Mouse (Mus musculus): Measurements from ENCODE around the gene Dcdc2a. TPM values are rescaled to one million over a fixed set of nuclear protein-coding genes. Genes with fewer than 3 reads are reported as not detected.

The Dcdc2a gene
- polyA plus RNA-seq, 1 experiment from 2014 or later = 0.31 TPM

GRCm38 (mm10) chr13:25052671-25053070 lies 3.1 kb upstream of the Dcdc2a start:
- no peak overlapping the region for H3K9ac ChIP-seq
- H3K27me3 ChIP-seq = peaks cover 27% of the 10 kb centered on the region
- peaks cover 16% of the 10 kb centered on the region for H3K4me1 ChIP-seq
- H3K4me2 ChIP-seq = no peak overlapping the region
- no peak overlapping the region for H3K27ac ChIP-seq
- WGBS = 83% methylated on average over 5 of the region's 5 CpGs
- H3K36me3 ChIP-seq = no peaks in the 10 kb centered on the region
- H3K4me3 ChIP-seq = no peak overlapping the region
- H3K9me3 ChIP-seq = no peaks in the 10 kb centered on the region
- ATAC-seq (ENCODE audit: insufficient number of reproducible peaks, low FRiP score, low TSS enrichment, low read depth) = no peak

GRCm38 (mm10) chr13:25055111-25055554 lies 671 bp upstream of the Dcdc2a start:
- no peak for ATAC-seq (ENCODE audit: insufficient number of reproducible peaks, low FRiP score, low TSS enrichment, low read depth)
- H3K36me3 ChIP-seq = no peaks in the 10 kb centered on the region
- peak overlapping the region; percentile 95 for H3K4me2 ChIP-seq
- no peaks in the 10 kb centered on the region for H3K9me3 ChIP-seq
- H3K27me3 ChIP-seq = peaks cover 27% of the 10 kb centered on the region
- no peak overlapping the region for H3K9ac ChIP-seq
- peak overlapping the region; percentile 46 for H3K4me3 ChIP-seq
- under 1% methylated on average over 31 of the region's 35 CpGs for WGBS
- H3K4me1 ChIP-seq = peaks cover 16% of the 10 kb centered on the region
- no peak overlapping the region for H3K27ac ChIP-seq

- H3K4me2 ChIP-seq = no peak overlapping the region
- no peaks in the 10 kb centered on the region for H3K36me3 ChIP-seq
- 88% methylated on average over 2 of the region's 2 CpGs for WGBS
- no peaks in the 10 kb centered on the region for H3K9me3 ChIP-seq
- no peak overlapping the region for H3K9ac ChIP-seq
- no peak overlapping the region for H3K4me3 ChIP-seq
- H3K27ac ChIP-seq = no peak overlapping the region
- no peaks in the 10 kb centered on the region for H3K27me3 ChIP-seq
- ATAC-seq (ENCODE audit: insufficient number of reproducible peaks, low FRiP score, low TSS enrichment, low read depth) = no peak
- no peaks in the 10 kb centered on the region for H3K4me1 ChIP-seq
These were observed 10.9 kb downstream of the Dcdc2a start for GRCm38 (mm10) chr13:25066659-25067058.

GRCm38 (mm10) chr13:25067183-25067582 lies 11.4 kb downstream of the Dcdc2a start:
- no peaks in the 10 kb centered on the region for H3K4me1 ChIP-seq
- H3K9ac ChIP-seq = no peak overlapping the region
- no peak overlapping the region for H3K4me2 ChIP-seq
- H3K4me3 ChIP-seq = no peak overlapping the region
- no peak for ATAC-seq (ENCODE audit: insufficient number of reproducible peaks, low FRiP score, low TSS enrichment, low read depth)
- WGBS = 50% methylated on average over 4 of the region's 4 CpGs
- H3K36me3 ChIP-seq = no peaks in the 10 kb centered on the region
- no peak overlapping the region for H3K27ac ChIP-seq
- no peaks in the 10 kb centered on the region for H3K27me3 ChIP-seq
- no peaks in the 10 kb centered on the region for H3K9me3 ChIP-seq

GRCm38 (mm10) chr13:25069765-25070164 lies 14.0 kb downstream of the Dcdc2a start:
- H3K4me2 ChIP-seq = no peak overlapping the region
- H3K9me3 ChIP-seq = no peaks in the 10 kb centered on the region
- ATAC-seq (ENCODE audit: insufficient number of reproducible peaks, low FRiP score, low TSS enrichment, low read depth) = no peak
- H3K9ac ChIP-seq = no peak overlapping the region
- no peak overlapping the region for H3K27ac ChIP-seq
- H3K4me3 ChIP-seq = no peak overlapping the region
- H3K4me1 ChIP-seq = no peaks in the 10 kb centered on the region
- H3K36me3 ChIP-seq = no peaks in the 10 kb centered on the region
- WGBS = 78% methylated on average over 4 of the region's 4 CpGs
- H3K27me3 ChIP-seq = no peaks in the 10 kb centered on the region

- no peak overlapping the region for H3K27ac ChIP-seq
- ATAC-seq (ENCODE audit: insufficient number of reproducible peaks, low FRiP score, low TSS enrichment, low read depth) = no peak
- WGBS = 67% methylated on average over 4 of the region's 4 CpGs
These were observed 15.0 kb downstream of the Dcdc2a start for GRCm38 (mm10) chr13:25070791-25071190.

GRCm38 (mm10) chr13:25077262-25077661 lies 21.5 kb downstream of the Dcdc2a start:
- Histone ChIP-seq H3K4me3 (no peak overlapping the region), H3K27ac (no peak overlapping the region), H3K9me3 (no peaks in the 10 kb centered on the region), H3K36me3 (no peaks in the 10 kb centered on the region), H3K4me2 (no peak overlapping the region), H3K27me3 (no peaks in the 10 kb centered on the region), H3K9ac (no peak overlapping the region), H3K4me1 (no peaks in the 10 kb centered on the region)
- ATAC-seq (ENCODE audit: insufficient number of reproducible peaks, low FRiP score, low TSS enrichment, low read depth) = no peak
- WGBS = 4% methylated on average over 7 of the region's 7 CpGs

More at GRCm38 (mm10) chr13:25070791-25071190, 15.0 kb downstream of the Dcdc2a start:
- Histone ChIP-seq H3K36me3 (no peaks in the 10 kb centered on the region), H3K4me2 (no peak overlapping the region), H3K9ac (no peak overlapping the region), H3K4me1 (no peaks in the 10 kb centered on the region), H3K9me3 (no peaks in the 10 kb centered on the region), H3K4me3 (no peak overlapping the region), H3K27me3 (no peaks in the 10 kb centered on the region)

- H3K4me1 ChIP-seq = peaks cover 4% of the 10 kb centered on the region; the same call in 1 of the 2 replicates
- H3K4me2 ChIP-seq = no peak overlapping the region
- H3K9me3 ChIP-seq = no peaks in the 10 kb centered on the region
- H3K27ac ChIP-seq = no peak overlapping the region
- H3K36me3 ChIP-seq = no peaks in the 10 kb centered on the region
- H3K27me3 ChIP-seq = no peaks in the 10 kb centered on the region
- no peak for ATAC-seq (ENCODE audit: insufficient number of reproducible peaks, low FRiP score, low TSS enrichment, low read depth)
- WGBS = 19% methylated on average over 15 of the region's 15 CpGs
- no peak overlapping the region for H3K9ac ChIP-seq
- no peak overlapping the region for H3K4me3 ChIP-seq
These were observed 27.4 kb downstream of the Dcdc2a start for GRCm38 (mm10) chr13:25083144-25083572.

GRCm38 (mm10) chr13:25085147-25085546 lies 29.3 kb downstream of the Dcdc2a start:
- H3K27me3 ChIP-seq = no peaks in the 10 kb centered on the region
- no peak overlapping the region for H3K4me3 ChIP-seq
- H3K4me1 ChIP-seq = peaks cover 4% of the 10 kb centered on the region; the same call in 1 of the 2 replicates
- no peaks in the 10 kb centered on the region for H3K9me3 ChIP-seq
- H3K9ac ChIP-seq = no peak overlapping the region
- no peak overlapping the region for H3K4me2 ChIP-seq
- H3K36me3 ChIP-seq = no peaks in the 10 kb centered on the region
- 83% methylated on average over 7 of the region's 7 CpGs for WGBS
- H3K27ac ChIP-seq = no peak overlapping the region
- no peak for ATAC-seq (ENCODE audit: insufficient number of reproducible peaks, low FRiP score, low TSS enrichment, low read depth)

GRCm38 (mm10) chr13:25091347-25091746 lies 35.5 kb downstream of the Dcdc2a start:
- no peaks in the 10 kb centered on the region for H3K36me3 ChIP-seq
- ATAC-seq (ENCODE audit: insufficient number of reproducible peaks, low FRiP score, low TSS enrichment, low read depth) = no peak
- H3K4me3 ChIP-seq = no peak overlapping the region
- H3K27me3 ChIP-seq = no peaks in the 10 kb centered on the region
- 43% methylated on average over 5 of the region's 5 CpGs for WGBS
- no peak overlapping the region for H3K9ac ChIP-seq
- H3K27ac ChIP-seq = no peak overlapping the region
- no peak overlapping the region for H3K4me2 ChIP-seq
- no peaks in the 10 kb centered on the region for H3K4me1 ChIP-seq
- no peaks in the 10 kb centered on the region for H3K9me3 ChIP-seq

GRCm38 (mm10) chr13:25093776-25094175 lies 38.0 kb downstream of the Dcdc2a start:
- no peaks in the 10 kb centered on the region for H3K4me1 ChIP-seq
- WGBS = 79% methylated on average over 4 of the region's 4 CpGs
- H3K9me3 ChIP-seq = no peaks in the 10 kb centered on the region
- H3K27me3 ChIP-seq = no peaks in the 10 kb centered on the region
- H3K36me3 ChIP-seq = no peaks in the 10 kb centered on the region
- no peak overlapping the region for H3K27ac ChIP-seq
- H3K4me3 ChIP-seq = no peak overlapping the region
- no peak overlapping the region for H3K4me2 ChIP-seq
- no peak overlapping the region for H3K9ac ChIP-seq
- no peak for ATAC-seq (ENCODE audit: insufficient number of reproducible peaks, low FRiP score, low TSS enrichment, low read depth)

- WGBS = 81% methylated on average over 4 of the region's 4 CpGs
- Histone ChIP-seq H3K9me3 (no peaks in the 10 kb centered on the region), H3K9ac (no peak overlapping the region)
These were observed 38.6 kb downstream of the Dcdc2a start for GRCm38 (mm10) chr13:25094381-25094780.

GRCm38 (mm10) chr13:25097348-25097747 lies 41.5 kb downstream of the Dcdc2a start:
- no peak for ATAC-seq (ENCODE audit: insufficient number of reproducible peaks, low FRiP score, low TSS enrichment, low read depth)

More at GRCm38 (mm10) chr13:25094381-25094780, 38.6 kb downstream of the Dcdc2a start:
- Histone ChIP-seq H3K4me1 (no peaks in the 10 kb centered on the region), H3K36me3 (no peaks in the 10 kb centered on the region), H3K27ac (no peak overlapping the region), H3K27me3 (no peaks in the 10 kb centered on the region), H3K4me3 (no peak overlapping the region), H3K4me2 (no peak overlapping the region)
- ATAC-seq (ENCODE audit: insufficient number of reproducible peaks, low FRiP score, low TSS enrichment, low read depth) = no peak

More at GRCm38 (mm10) chr13:25097348-25097747, 41.5 kb downstream of the Dcdc2a start:
- Histone ChIP-seq H3K9ac (no peak overlapping the region), H3K4me1 (no peaks in the 10 kb centered on the region), H3K27ac (no peak overlapping the region), H3K36me3 (no peaks in the 10 kb centered on the region), H3K27me3 (no peaks in the 10 kb centered on the region), H3K9me3 (no peaks in the 10 kb centered on the region), H3K4me2 (no peak overlapping the region), H3K4me3 (no peak overlapping the region)
- WGBS = 85% methylated on average over 8 of the region's 8 CpGs

All from limb, embryonic 15.5 days (tissue).